Mouse (Mus musculus) heart, postnatal 0 days (tissue): ENCODE measurements around the gene Plpp1.

ENCODE experiments used
- CTCF ChIP-seq: IDR thresholded peaks from 2 replicates; pipeline ENCODE4 v1.5.1; 2016; ENCODE audit warnings: antibody characterized with exemption, control low read depth, low read depth
- EP300 ChIP-seq: IDR thresholded peaks from 2 replicates; pipeline ENCODE4 v1.6.1; 2016; ENCODE audit warnings: antibody characterized with exemption, low read depth

GRCm38 (mm10) chr13:112751454-112752308 is 48.9 kb upstream of the Plpp1 start:
- TF ChIP-seq CTCF (no peak; the same call in 1 of the 2 replicates), EP300 (peak; percentile 41)
